Mouse (Mus musculus) intestine, postnatal 0 days (tissue): Measurements from ENCODE around the gene Fxr2. TPM values are rescaled to one million over a fixed set of nuclear protein-coding genes. Genes with fewer than 3 reads are reported as not detected.

Experiments
- ATAC-seq: fragments of 200-750 bp; cut with Nextera tagmentation; 2 replicates; pipeline ENCODE4 v1.8.0; 2017; ENCODE audit warnings: mild to moderate bottlenecking, moderate TSS enrichment, moderate library complexity
- H3K27ac ChIP-seq: fragments of 300-500 bp; sonication (generic); 2 replicates; pipeline ENCODE4 v1.5.1; 2014; ENCODE audit warnings: mild to moderate bottlenecking, low read depth, low read length, moderate library complexity
- H3K27me3 ChIP-seq: fragments of 300-500 bp; sonication (generic); replicated peaks from 2 replicates; pipeline ENCODE4 v1.6.1; 2014; ENCODE audit warnings: low read length, mixed read lengths; ENCODE audit not compliant: control insufficient read depth, insufficient read depth
- H3K36me3 ChIP-seq: fragments of 300-500 bp; sonication (generic); 2 replicates; pipeline ENCODE4 v1.6.1; 2014; ENCODE audit warnings: mild to moderate bottlenecking, moderate library complexity; ENCODE audit not compliant: control insufficient read depth, insufficient read depth
- H3K4me1 ChIP-seq: fragments of 300-500 bp; sonication (generic); replicated peaks from 2 replicates; pipeline ENCODE4 v1.6.1; 2014; ENCODE audit warnings: antibody characterized with exemption, low read length, mixed read lengths; ENCODE audit not compliant: control insufficient read depth, insufficient read depth
- H3K4me2 ChIP-seq: fragments of 300-500 bp; sonication (generic); replicated peaks from 2 replicates; pipeline ENCODE4 v1.6.1; 2014; ENCODE audit warnings: low read depth, mild to moderate bottlenecking, moderate library complexity
- H3K4me3 ChIP-seq: fragments of 300-500 bp; sonication (generic); 2 replicates; pipeline ENCODE4 v1.5.1; 2014; ENCODE audit warnings: low read depth, low read length
- H3K9ac ChIP-seq: fragments of 300-500 bp; sonication (generic); 2 replicates; pipeline ENCODE4 v1.6.1; 2014; ENCODE audit warnings: mild to moderate bottlenecking, low read depth, low read length
- H3K9me3 ChIP-seq: fragments of 300-500 bp; sonication (generic); 2 replicates; pipeline ENCODE4 v1.6.1; 2016; ENCODE audit warnings: mixed run types; ENCODE audit not compliant: control insufficient read depth
- CTCF ChIP-seq: sonication (generic); IDR thresholded peaks from 2 replicates; pipeline ENCODE4 v1.5.1; 2016; ENCODE audit warnings: low read depth, mild to moderate bottlenecking, control low read depth, antibody characterized with exemption, moderate library complexity
- WGBS: fragments of 180-500 bp; shearing (Covaris S2); extraction: QIAGEN DNeasy Blood & Tissue Kit; methylation state at CpG from one replicate; pipeline ENCODE4 v1.1.7; 2014; 5-methylcytosine and 5-hydroxymethylcytosine counted together
- polyA plus RNA-seq: library from polyadenylated mRNA; unstranded; fragments of >200 nt; fragmentation: Nextera tagmentation; extraction: Ambion mirVana; gene quantifications from 2 replicates; pipeline ENCODE4 v1.2.1, GENCODE M21; 2015

Gene Fxr2
- 9.8 and 10.8 TPM in 2 replicates for polyA plus RNA-seq

DNA sequence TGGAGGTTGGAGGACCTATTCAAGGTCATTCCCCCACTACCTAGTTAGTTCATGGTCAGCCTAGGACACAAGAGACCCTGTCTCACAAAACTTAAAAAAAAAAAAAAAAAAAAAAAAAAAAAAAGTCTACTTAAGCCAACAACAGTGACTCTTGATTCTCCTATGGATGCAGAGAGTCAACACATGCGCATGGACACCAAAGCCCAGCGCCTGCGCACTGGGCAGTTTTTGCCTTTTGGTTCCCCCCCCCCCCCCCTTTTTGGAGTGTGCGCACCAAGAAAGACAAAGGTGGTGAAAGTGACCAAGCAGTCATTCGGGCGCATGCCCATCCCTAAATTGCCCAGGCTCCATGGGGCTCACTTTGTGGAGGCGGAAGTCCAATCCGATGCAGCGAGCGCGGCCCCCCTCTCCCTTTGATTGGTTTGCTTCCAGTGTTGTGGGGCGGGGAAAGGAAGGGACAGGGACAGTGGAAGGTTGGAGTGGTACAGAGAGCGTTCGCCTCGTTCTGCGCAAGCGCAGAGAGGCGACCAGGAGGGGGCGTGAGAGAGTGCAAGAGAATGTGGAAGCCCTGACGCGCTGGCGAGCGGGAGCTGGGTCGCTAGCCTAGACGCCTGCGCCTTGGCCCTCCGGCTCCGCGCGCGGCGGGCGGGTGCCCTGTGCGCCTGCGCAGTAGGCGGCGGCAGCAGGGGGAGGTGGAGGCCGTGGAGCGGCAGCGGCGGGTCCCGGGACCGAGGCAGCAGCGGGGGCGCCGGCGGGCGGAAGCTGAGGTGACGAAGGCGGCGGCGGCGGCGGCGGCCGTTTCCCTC is at the start of gene Fxr2:
TSS of gene Fxr2 (plus strand) at position 707 of the 806 bp plus-strand sequence.
- H3K4me2 ChIP-seq: peak within 1 kb of the TSS; percentile 70
- peak; percentile 98 for ATAC-seq

DNA sequence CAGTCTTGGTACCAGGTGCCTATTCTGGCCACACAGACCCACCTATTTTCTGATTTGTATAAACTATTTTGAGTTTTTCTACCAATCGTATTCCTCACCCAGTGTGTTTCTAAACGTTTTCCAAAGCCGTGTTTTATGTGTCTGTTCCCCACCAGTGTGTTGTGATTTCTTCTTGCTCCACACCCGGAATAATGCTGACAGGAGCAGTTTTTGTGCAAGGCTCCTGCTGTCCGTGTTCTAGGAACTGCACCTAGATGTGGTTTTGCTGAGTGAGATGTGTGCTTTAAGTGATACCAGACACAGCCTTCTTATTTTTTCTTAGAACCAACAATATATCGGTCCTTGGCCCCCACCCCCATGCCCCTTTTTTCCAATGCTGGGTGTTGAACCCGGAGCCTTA is 48.8 kb upstream of the Fxr2 start:
- Histone ChIP-seq H3K27ac (no peak overlapping the region; the same call in 1 of the 2 replicates), H3K27me3 (no peaks in the 10 kb centered on the region), H3K4me1 (no peaks in the 10 kb centered on the region), H3K4me2 (no peak overlapping the region), H3K9me3 (no peaks in the 10 kb centered on the region), H3K9ac (no peak overlapping the region), H3K36me3 (peaks cover 17% of the 10 kb centered on the region), H3K4me3 (no peak overlapping the region)
- no peak for ATAC-seq
- TF ChIP-seq CTCF: no peak
- 71% methylated on average over 7 of the region's 7 CpGs for WGBS

More for the DNA sequence above, at the start of gene Fxr2:
- peak; percentile 96 for TF ChIP-seq CTCF
- WGBS: under 1% methylated on average over 25 of the region's 56 CpGs
- H3K9ac ChIP-seq: peak within 1 kb of the TSS; percentile 90
- H3K36me3 ChIP-seq: no peaks in the 10 kb centered on the region
- peaks cover 5% of the 10 kb centered on the region; the same call in 1 of the 2 replicates for H3K4me1 ChIP-seq
- H3K27ac ChIP-seq: peak within 1 kb of the TSS; percentile 89
- H3K4me3 ChIP-seq: peak within 1 kb of the TSS; percentile 89
- no peaks in the 10 kb centered on the region for H3K27me3 ChIP-seq
- H3K9me3 ChIP-seq: no peaks in the 10 kb centered on the region

DNA sequence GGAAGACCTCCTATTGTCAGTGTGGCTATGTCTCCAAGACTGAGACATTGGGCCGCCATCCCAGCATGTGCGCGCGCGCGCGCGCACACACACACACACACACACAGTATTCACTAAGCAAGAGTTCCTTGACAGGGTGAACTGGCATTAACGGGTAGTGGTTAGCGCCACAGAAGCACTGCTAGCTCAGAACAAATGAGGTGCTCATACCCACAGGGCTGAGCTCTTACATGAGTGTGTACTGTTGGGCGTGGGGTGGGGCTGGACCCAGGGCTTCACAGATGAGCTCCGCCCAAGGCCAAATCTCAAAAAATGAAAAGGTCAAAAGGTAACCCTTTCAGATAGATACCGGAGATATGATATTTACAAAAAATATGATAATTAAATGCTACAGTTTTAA is 47.9 kb upstream of the Fxr2 start:
- H3K4me3 ChIP-seq: no peak overlapping the region
- H3K9ac ChIP-seq: no peak overlapping the region
- H3K27ac ChIP-seq: no peak overlapping the region
- peaks cover 26% of the 10 kb centered on the region for H3K36me3 ChIP-seq
- WGBS: 90% methylated on average over 13 of the region's 13 CpGs
- no peaks in the 10 kb centered on the region for H3K4me1 ChIP-seq
- ATAC-seq: no peak
- H3K4me2 ChIP-seq: no peak overlapping the region
- H3K27me3 ChIP-seq: no peaks in the 10 kb centered on the region
- H3K9me3 ChIP-seq: no peaks in the 10 kb centered on the region
- no peak for TF ChIP-seq CTCF

DNA sequence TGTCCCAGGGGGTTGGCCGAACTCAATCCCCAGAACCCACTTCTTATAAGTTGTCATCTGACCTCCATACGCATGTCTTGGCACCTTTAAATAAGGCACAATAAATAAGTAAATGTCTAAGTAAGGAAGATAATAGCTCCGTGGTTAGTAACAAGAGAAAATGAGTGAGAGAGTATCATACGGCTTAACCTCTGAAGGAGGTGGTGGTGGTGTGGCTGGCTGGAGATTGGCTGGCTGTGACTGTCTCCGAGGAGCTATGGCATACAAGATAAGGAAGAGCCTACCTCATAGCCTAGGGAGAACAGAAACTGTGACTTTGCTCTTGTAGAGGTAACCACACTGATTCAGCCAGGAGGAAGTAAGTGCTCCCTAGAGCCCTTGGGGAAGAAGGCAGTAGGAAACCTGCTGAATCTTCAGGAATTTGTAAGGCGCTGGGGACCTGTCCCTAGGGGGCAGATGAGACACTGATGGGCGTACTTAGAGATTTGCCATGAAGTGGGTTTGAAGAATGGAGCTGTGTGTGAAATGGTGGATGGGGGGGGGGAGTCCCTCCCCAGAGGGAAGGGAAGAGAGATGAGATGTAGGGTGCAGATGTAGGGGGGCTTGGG is 47.0 kb upstream of the Fxr2 start:
- peak overlapping the region; percentile 30; the same call in 1 of the 2 replicates for H3K27ac ChIP-seq
- ATAC-seq: peak; percentile 23; the same call in 1 of the 2 replicates

DNA sequence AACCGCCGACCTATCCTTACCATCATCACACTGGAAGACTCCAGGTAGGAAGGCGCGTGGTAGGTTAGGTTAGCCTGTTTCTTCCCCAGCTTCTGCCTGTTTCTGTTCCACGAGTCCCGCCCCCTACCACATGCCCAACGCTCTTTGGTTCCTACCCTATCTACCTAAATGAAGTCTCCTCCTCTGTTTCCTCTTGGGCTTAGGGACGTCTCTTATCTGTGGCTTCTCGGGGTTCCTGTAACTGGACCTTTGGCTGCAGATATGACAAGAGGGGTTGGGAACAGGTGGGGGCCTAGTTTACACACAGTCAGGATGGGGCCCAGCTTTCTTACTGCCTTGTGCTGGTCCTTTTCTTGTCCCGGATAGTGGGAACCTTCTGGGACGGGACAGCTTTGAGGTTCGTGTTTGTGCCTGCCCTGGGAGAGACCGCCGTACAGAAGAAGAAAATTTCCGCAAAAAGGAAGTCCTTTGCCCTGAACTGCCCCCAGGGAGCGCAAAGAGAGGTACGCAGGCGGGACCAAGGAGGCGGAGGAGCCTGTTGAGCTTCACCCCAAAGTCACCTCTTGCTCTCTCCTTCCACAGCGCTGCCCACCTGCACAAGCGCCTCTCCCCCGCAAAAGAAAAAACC is 43.5 kb upstream of the Fxr2 start:
- Histone ChIP-seq H3K36me3 (peaks cover 51% of the 10 kb centered on the region), H3K27me3 (no peaks in the 10 kb centered on the region), H3K4me2 (no peak overlapping the region), H3K4me1 (no peaks in the 10 kb centered on the region), H3K4me3 (no peak overlapping the region), H3K9me3 (no peaks in the 10 kb centered on the region), H3K27ac (no peak overlapping the region; the same call in 1 of the 2 replicates), H3K9ac (no peak overlapping the region)
- no peak for TF ChIP-seq CTCF
- WGBS: 85% methylated on average over 22 of the region's 22 CpGs
- ATAC-seq: no peak

More for the DNA sequence above, 47.0 kb upstream of the Fxr2 start:
- Histone ChIP-seq H3K4me3 (no peak overlapping the region), H3K9ac (no peak overlapping the region), H3K9me3 (no peaks in the 10 kb centered on the region), H3K36me3 (peaks cover 34% of the 10 kb centered on the region), H3K4me1 (no peaks in the 10 kb centered on the region), H3K4me2 (peak overlapping the region; percentile 13; the same call in 1 of the 2 replicates), H3K27me3 (no peaks in the 10 kb centered on the region)
- WGBS: 57% methylated on average over 7 of the region's 7 CpGs
- TF ChIP-seq CTCF: peak; percentile 27

DNA sequence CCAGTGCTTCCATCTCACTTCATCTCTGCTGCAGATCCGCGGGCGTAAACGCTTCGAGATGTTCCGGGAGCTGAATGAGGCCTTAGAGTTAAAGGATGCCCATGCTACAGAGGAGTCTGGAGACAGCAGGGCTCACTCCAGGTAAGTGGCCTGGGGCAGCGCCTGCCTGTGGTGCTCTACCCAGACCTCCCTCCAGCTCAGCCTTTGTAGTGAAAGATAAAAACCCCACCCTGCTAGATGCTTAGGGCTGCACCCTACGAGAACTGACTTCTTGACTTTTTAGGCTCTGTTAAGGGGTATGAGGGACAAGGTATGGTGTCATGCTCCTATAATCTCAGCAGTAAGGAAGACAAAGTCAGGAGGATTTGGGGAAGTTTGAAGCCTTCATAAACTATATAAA is 42.2 kb upstream of the Fxr2 start:
- no peak for TF ChIP-seq CTCF
- no peak overlapping the region for H3K27ac ChIP-seq
- no peaks in the 10 kb centered on the region for H3K27me3 ChIP-seq
- H3K4me3 ChIP-seq: no peak overlapping the region
- ATAC-seq: no peak
- WGBS: 93% methylated on average over 8 of the region's 8 CpGs
- H3K9ac ChIP-seq: no peak overlapping the region
- H3K4me2 ChIP-seq: no peak overlapping the region
- no peaks in the 10 kb centered on the region for H3K9me3 ChIP-seq
- peaks cover 51% of the 10 kb centered on the region for H3K36me3 ChIP-seq
- no peaks in the 10 kb centered on the region for H3K4me1 ChIP-seq
